Mouse (Mus musculus): Measurements from ENCODE around the gene Tmsb10. TPM values are rescaled to one million over a fixed set of nuclear protein-coding genes. Genes with fewer than 3 reads are reported as not detected.

Tmsb10 gene
- 100 to 1,000 TPM; 838 to 968 TPM for total RNA-seq (2023)

DNA sequence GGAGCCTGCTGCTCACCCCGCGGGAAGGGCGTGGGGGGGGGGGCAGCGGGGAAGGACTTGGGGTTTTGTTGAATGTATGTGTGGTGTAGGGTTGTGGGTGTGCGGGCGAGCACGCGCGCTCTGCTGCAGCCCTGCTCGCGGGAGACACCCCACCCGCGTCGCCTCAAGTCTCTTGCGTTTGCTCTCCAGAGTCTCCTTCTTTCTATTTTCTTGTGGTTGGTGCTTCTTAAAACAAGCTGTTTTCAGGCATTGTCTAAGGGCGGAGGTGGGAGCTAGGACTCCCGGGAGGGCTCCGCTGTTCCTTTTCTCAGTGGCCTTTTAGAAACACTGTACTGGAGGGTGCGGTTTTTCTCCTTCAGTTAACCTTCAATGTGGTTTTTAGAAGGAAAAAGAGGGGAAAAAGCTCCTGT, at the start of gene Tmsb10:
Tmsb10 (minus strand) TSS at position 87 of the 410 bp plus-strand sequence.

Other genes starting within 250 kb of the Tmsb10 start
- gene Tcf7l1, start 169.5 kb downstream of the Tmsb10 start, total RNA-seq (2023) = under 1 TPM in 1 of 2 experiments, not detected in 1; 0.35 TPM
- gene Kcmf1, start 58.8 kb downstream of the Tmsb10 start, total RNA-seq (2023) = 10 to 100 TPM; 41.2 to 42.6 TPM

Data from neutrophil, adult 83 days (primary cell).